Mouse (Mus musculus): Measurements from ENCODE around the gene Dtl. TPM values are rescaled to one million over a fixed set of nuclear protein-coding genes. Genes with fewer than 3 reads are reported as not detected.

Dtl gene
- total RNA-seq, 4 experiments from 2014 or later = 0.06 to 0.34 (median 0.20) TPM

- DNase-seq (ENCODE audit: low spot score) = no peak
Observed at GRCm38 (mm10) chr1:191581641-191582040, 6.3 kb upstream of the Dtl start.

GRCm38 (mm10) chr1:191579524-191579923, 4.2 kb upstream of the Dtl start:
- DNase-seq (ENCODE audit: low spot score) = no peak

- DNase-seq (ENCODE audit: low spot score) = no peak
Observed at GRCm38 (mm10) chr1:191574871-191575457, 380 bp downstream of the Dtl start.

- no peak for DNase-seq (ENCODE audit: low spot score)
Observed at GRCm38 (mm10) chr1:191573906-191574639, 1.3 kb downstream of the Dtl start.

- DNase-seq (ENCODE audit: low spot score) = no peak
Observed at GRCm38 (mm10) chr1:191570415-191570814, 4.9 kb downstream of the Dtl start.

GRCm38 (mm10) chr1:191569625-191570024, 5.7 kb downstream of the Dtl start:
- DNase-seq (ENCODE audit: low spot score) = no peak

GRCm38 (mm10) chr1:191567859-191568258, 7.5 kb downstream of the Dtl start:
- DNase-seq (ENCODE audit: low spot score) = no peak

GRCm38 (mm10) chr1:191562823-191563365, 12.4 kb downstream of the Dtl start:
- peak; percentile 57 for DNase-seq (ENCODE audit: low spot score)

- peak; percentile 20 for DNase-seq (ENCODE audit: low spot score)
Observed at GRCm38 (mm10) chr1:191559779-191560178, 15.6 kb downstream of the Dtl start.

- peak; percentile 53 for DNase-seq (ENCODE audit: low spot score)
Observed at GRCm38 (mm10) chr1:191557109-191557508, 18.2 kb downstream of the Dtl start.

- peak; percentile 27 for DNase-seq (ENCODE audit: low spot score)
Observed at GRCm38 (mm10) chr1:191550786-191551185, 24.6 kb downstream of the Dtl start.

- no peak for DNase-seq (ENCODE audit: low spot score)
Observed at GRCm38 (mm10) chr1:191543747-191544146, 31.6 kb downstream of the Dtl start.

GRCm38 (mm10) chr1:191541619-191542018, 33.7 kb downstream of the Dtl start:
- DNase-seq (ENCODE audit: low spot score) = no peak

- DNase-seq (ENCODE audit: low spot score) = no peak
Observed at GRCm38 (mm10) chr1:191541014-191541413, 34.3 kb downstream of the Dtl start.

- DNase-seq (ENCODE audit: low spot score) = no peak
Observed at GRCm38 (mm10) chr1:191540300-191540699, 35.0 kb downstream of the Dtl start.

- DNase-seq (ENCODE audit: low spot score) = peak; percentile 51
Observed at GRCm38 (mm10) chr1:191534896-191535295, 40.4 kb downstream of the Dtl start.

GRCm38 (mm10) chr1:191531023-191531422, 44.3 kb downstream of the Dtl start:
- no peak for DNase-seq (ENCODE audit: low spot score)

GRCm38 (mm10) chr1:191529406-191529805, 45.9 kb downstream of the Dtl start:
- peak; percentile 26 for DNase-seq (ENCODE audit: low spot score)

GRCm38 (mm10) chr1:191527921-191528612, 47.3 kb downstream of the Dtl start:
- DNase-seq (ENCODE audit: low spot score) = peak; percentile 52

GRCm38 (mm10) chr1:191527089-191527488, 48.3 kb downstream of the Dtl start:
- no peak for DNase-seq (ENCODE audit: low spot score)

GRCm38 (mm10) chr1:191521395-191521794, 53.9 kb downstream of the Dtl start:
- DNase-seq (ENCODE audit: low spot score) = peak; percentile 33

- DNase-seq (ENCODE audit: low spot score) = peak; percentile 38
Observed at GRCm38 (mm10) chr1:191520669-191521068, 54.7 kb downstream of the Dtl start.

Data from heart, adult 8-10 months (tissue).